Mouse (Mus musculus) layer of hippocampus, adult 8-10 months (tissue): ENCODE data around the gene Gm21788. TPM values are rescaled to one million over a fixed set of nuclear protein-coding genes. Genes with fewer than 3 reads are reported as not detected.
"Not testable (repeated sequence)": the region's sequence is repeated elsewhere in the genome, so short reads cannot be mapped to it uniquely, and the experiment has no call there.

ENCODE experiments used
- DNase-seq, 2 experiments: peaks; one replicate each; pipeline ENCODE4 v3.0.0; 2022; ENCODE audit warnings: low spot score in 2 of 2
- total RNA-seq, 4 experiments: library from RNA; stranded (reverse); gene quantifications; 2 replicates each; pipeline ENCODE4 v1.2.4; 2022

The Gm21788 gene
- not detected for total RNA-seq

DNA sequence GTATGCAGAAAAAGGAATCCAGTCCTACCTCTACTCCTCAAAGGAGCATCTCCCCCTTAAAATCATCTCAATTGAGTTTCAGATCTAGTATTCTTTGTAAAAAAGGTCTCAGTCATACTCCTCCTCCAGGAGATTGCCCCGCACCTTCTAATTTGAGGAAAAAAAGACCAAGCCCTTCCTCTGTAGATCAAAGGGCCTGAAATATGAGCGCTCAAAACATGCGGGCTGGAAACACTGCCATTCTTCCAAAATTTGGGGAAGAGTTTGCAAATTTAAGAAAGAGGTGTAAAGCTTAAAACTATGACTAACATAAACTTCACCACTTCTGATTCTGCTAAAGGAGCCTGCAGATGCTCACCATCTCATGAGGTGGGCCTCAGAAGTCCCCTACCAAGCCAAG, at the start of gene Gm21788:
Gene Gm21788 (plus strand): TSS at position 301 of the 400 bp plus-strand sequence.
- DNase-seq = not testable (repeated sequence)

Other genes with a start within 250 kb of the Gm21788 start
- gene Gm21244, start 235.7 kb upstream of the Gm21788 start, total RNA-seq = not detected
- not detected for gene Gm28998, start 151.2 kb upstream of the Gm21788 start, total RNA-seq
- gene Gm20826, start 233.5 kb downstream of the Gm21788 start, total RNA-seq = not detected